Mouse (Mus musculus): ENCODE measurements around the gene Duox2.

Duox2 gene

DNA sequence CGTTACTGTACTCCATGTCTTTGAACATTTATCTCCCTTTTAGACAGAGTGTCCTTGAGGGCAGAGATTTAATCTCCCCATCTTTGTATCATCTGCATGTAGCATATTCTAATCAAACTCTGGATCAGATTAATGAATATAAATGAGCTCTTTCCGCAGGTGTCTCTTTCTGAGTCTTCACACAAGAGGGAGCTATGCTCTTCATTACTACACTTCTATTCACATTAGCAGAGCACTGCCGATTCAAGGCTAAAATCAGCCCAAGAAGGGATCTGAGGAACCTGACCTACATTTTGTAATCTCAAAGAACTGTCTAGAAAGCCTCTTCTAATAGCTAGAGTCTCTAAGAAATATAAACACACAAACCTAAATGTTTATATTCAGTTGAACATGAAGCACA, 11.4 kb upstream of the Duox2 start:
- H3K27me3 ChIP-seq (ENCODE audit: insufficient read depth, low read length) = peaks cover 73% of the 10 kb centered on the region
- TF ChIP-seq NANOG (IDR thresholded peaks at IDR 0.05; ENCODE audit: borderline replicate concordance, low read length) (no peak), CTCF (conservative IDR thresholded peaks at IDR 0.05; ENCODE audit: low read length) (no peak), POU5F1 (IDR thresholded peaks at IDR 0.05; ENCODE audit: borderline replicate concordance, low read length) (no peak)
- H3K9me3 ChIP-seq (ENCODE audit: low read length) = peaks cover 5% of the 10 kb centered on the region; the same call in 1 of the 2 replicates
- H3K4me1 ChIP-seq (replicated peaks; ENCODE audit: low read depth, low read length) = peaks cover 33% of the 10 kb centered on the region
- no peaks in the 10 kb centered on the region for H3K36me3 ChIP-seq (ENCODE audit: insufficient read depth, low read length)
- H3K4me3 ChIP-seq (replicated peaks; ENCODE audit: low read length) = no peak overlapping the region

DNA sequence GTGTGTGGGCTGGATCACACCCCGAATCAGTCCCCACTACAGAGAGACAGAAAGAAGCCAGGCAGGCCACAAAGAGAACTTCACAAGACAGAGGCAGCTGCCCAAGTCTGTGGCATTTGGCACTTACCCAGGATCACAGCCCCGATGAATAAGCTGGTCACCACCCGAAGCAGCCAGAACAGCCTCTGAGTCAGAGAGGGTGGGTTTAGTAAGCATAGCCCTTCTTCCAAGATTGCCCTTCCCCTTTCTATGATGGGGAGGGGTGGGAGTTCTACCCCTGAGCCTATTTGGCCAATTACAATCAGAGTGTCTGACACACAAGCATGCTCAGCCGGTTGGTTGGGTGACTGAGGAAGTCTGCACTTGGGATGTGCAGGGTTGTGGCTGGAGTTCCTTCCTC, 7.9 kb upstream of the Duox2 start:
- peaks cover 80% of the 10 kb centered on the region for H3K27me3 ChIP-seq (ENCODE audit: insufficient read depth, low read length)
- TF ChIP-seq CTCF (conservative IDR thresholded peaks at IDR 0.05; ENCODE audit: low read length) (no peak), POU5F1 (IDR thresholded peaks at IDR 0.05; ENCODE audit: borderline replicate concordance, low read length) (no peak), NANOG (IDR thresholded peaks at IDR 0.05; ENCODE audit: borderline replicate concordance, low read length) (no peak)
- H3K9me3 ChIP-seq (ENCODE audit: low read length) = no peaks in the 10 kb centered on the region
- no peak overlapping the region for H3K4me3 ChIP-seq (replicated peaks; ENCODE audit: low read length)
- peaks cover 16% of the 10 kb centered on the region for H3K4me1 ChIP-seq (replicated peaks; ENCODE audit: low read depth, low read length)
- no peaks in the 10 kb centered on the region for H3K36me3 ChIP-seq (ENCODE audit: insufficient read depth, low read length)

DNA sequence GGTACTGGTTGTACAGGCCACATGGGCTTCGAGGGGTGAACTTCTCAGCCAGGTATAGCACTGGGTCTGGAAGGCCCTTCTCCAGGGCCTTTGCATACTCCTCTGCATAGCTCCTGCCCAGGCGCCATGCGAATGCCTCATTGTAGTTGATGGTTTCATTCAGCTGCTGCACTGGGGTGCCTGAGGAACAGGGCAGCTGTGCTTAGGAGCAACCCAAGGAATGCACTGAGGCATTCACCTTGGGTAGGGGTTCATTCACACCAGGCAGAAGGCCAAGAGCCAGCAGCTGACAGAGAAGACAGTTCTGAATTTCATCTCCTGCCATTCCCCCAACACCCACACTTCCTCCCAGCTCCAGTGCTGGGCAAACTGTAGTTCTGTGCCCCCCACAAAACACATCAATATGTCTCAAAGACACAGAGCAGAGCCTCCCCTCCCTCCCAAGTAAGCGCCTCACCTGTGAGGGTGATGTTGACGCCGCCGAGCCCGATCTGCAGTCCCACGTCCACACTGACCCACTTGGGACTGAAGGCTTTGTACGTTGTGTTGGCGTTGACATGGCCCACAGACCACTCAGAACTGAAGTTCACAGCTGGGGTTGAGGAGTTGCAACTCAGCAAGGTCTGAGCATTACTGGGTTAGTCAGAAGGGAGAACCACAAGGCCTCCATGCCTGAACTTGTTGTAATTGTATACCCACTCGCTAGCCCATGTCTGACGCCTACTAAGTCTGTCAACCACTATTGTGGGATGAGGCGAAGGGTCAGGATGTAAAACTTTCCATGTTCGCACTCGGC, 7.0 kb upstream of the Duox2 start:
- H3K4me1 ChIP-seq (replicated peaks; ENCODE audit: low read depth, low read length) = peaks cover 18% of the 10 kb centered on the region
- no peak overlapping the region for H3K4me3 ChIP-seq (replicated peaks; ENCODE audit: low read length)
- TF ChIP-seq NANOG (IDR thresholded peaks at IDR 0.05; ENCODE audit: borderline replicate concordance, low read length) = no peak
- no peaks in the 10 kb centered on the region for H3K36me3 ChIP-seq (ENCODE audit: insufficient read depth, low read length)
- H3K9me3 ChIP-seq (ENCODE audit: low read length) = no peaks in the 10 kb centered on the region
- peaks cover 84% of the 10 kb centered on the region for H3K27me3 ChIP-seq (ENCODE audit: insufficient read depth, low read length)

DNA sequence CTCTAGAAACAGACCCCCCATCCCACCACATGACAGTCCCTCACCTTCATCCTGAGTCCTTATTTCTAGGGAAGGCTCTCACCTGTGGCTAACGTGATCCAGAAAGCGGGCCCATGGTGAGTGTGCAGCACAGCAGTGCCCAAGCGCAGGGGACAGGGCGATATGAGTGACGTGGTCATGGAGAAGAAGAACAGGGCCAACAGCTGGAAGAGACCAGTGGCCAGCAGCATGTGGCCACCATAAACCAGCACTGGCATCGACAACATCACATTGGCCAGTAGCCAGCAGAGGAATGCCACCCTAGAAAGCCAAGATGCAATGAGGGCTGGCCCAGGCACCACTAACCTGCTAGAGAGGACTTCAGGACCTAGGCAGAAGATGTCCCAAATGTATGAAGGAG, 6.3 kb upstream of the Duox2 start:
- Histone ChIP-seq H3K4me1 (replicated peaks; ENCODE audit: low read depth, low read length) (peaks cover 18% of the 10 kb centered on the region), H3K36me3 (ENCODE audit: insufficient read depth, low read length) (no peaks in the 10 kb centered on the region), H3K27me3 (ENCODE audit: insufficient read depth, low read length) (peaks cover 92% of the 10 kb centered on the region), H3K4me3 (replicated peaks; ENCODE audit: low read length) (no peak overlapping the region), H3K9me3 (ENCODE audit: low read length) (no peaks in the 10 kb centered on the region)
- TF ChIP-seq CTCF (conservative IDR thresholded peaks at IDR 0.05; ENCODE audit: low read length) = no peak
- TF ChIP-seq NANOG (IDR thresholded peaks at IDR 0.05; ENCODE audit: borderline replicate concordance, low read length) = no peak
- TF ChIP-seq POU5F1 (IDR thresholded peaks at IDR 0.05; ENCODE audit: borderline replicate concordance, low read length) = no peak

DNA sequence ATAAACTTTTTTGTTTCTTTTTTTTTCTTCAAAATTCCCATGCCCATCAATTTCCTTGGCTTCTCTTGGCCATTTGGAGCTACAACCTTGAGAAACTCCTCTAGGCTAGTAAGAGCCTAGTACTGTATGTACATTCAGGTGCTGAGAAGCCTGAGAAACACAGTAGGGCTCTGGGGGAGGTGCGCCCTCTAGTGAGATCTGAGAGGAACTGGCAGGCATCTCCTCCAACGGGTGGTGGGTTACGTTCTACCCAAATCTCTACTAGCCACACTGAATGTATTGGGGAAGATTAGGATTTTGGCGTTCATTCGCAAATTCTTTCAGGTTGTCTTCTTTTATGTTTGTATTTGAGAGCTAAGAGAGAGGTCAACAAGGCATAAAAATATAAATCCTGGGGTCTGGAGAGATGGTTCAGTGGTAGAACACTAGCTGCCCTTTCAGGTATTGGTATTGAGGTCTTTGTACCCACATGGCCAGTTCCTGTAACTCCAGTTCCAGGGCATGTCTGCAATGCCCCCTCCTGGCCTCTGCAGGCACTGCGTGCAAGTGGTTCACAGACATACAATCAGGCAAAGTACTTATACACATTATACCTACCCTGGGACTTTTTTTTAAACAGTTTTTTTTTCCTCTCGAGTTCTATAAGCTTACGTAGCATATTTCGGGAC, 4.5 kb upstream of the Duox2 start:
- peaks cover 33% of the 10 kb centered on the region for H3K4me1 ChIP-seq (replicated peaks; ENCODE audit: low read depth, low read length)

DNA sequence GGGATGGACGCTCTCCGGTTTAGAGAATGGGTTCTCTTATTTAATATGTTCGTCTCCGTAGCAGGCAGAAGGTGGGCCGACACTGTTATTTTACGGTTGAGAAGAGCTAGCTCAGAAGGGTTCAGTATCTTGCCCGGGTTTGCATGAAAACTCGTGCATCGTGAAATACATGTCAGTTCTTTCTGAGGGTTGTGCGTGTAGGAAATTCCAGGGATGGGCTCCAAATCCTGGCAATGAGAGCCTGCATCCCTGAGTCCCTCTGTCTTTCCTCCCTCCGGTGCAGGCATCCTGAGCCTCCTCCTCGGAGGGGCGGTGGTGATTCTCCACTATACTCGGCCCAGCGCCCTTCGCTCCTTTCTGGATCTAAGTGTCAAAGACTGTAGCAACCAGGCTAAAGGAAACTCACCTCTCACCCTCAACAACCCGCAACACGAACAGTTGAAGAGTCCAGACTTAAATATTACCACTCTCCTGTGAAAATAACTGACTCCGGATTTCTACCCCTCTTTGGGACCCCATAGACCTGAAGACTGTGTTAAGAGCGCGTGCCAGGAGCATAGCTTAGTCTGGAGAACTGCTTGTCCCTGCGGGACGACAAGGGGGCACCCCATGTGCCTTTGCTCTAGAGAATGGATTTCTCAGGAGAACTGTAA, 3.8 kb upstream of the Duox2 start:
- peak overlapping the region; percentile 67 for H3K4me3 ChIP-seq (replicated peaks; ENCODE audit: low read length)
- peaks cover 95% of the 10 kb centered on the region for H3K27me3 ChIP-seq (ENCODE audit: insufficient read depth, low read length)
- no peaks in the 10 kb centered on the region for H3K36me3 ChIP-seq (ENCODE audit: insufficient read depth, low read length)
- TF ChIP-seq POU5F1 (IDR thresholded peaks at IDR 0.05; ENCODE audit: borderline replicate concordance, low read length) = no peak
- TF ChIP-seq CTCF (conservative IDR thresholded peaks at IDR 0.05; ENCODE audit: low read length) = no peak
- TF ChIP-seq NANOG (IDR thresholded peaks at IDR 0.05; ENCODE audit: borderline replicate concordance, low read length) = no peak
- H3K4me1 ChIP-seq (replicated peaks; ENCODE audit: low read depth, low read length) = peaks cover 39% of the 10 kb centered on the region
- H3K9me3 ChIP-seq (ENCODE audit: low read length) = no peaks in the 10 kb centered on the region

More for the DNA sequence above, 4.5 kb upstream of the Duox2 start:
- Histone ChIP-seq H3K4me3 (replicated peaks; ENCODE audit: low read length) (no peak overlapping the region), H3K36me3 (ENCODE audit: insufficient read depth, low read length) (no peaks in the 10 kb centered on the region), H3K9me3 (ENCODE audit: low read length) (no peaks in the 10 kb centered on the region), H3K27me3 (ENCODE audit: insufficient read depth, low read length) (peaks cover 94% of the 10 kb centered on the region)
- TF ChIP-seq POU5F1 (IDR thresholded peaks at IDR 0.05; ENCODE audit: borderline replicate concordance, low read length) = no peak
- peak; percentile 65 for TF ChIP-seq CTCF (conservative IDR thresholded peaks at IDR 0.05; ENCODE audit: low read length)
- TF ChIP-seq NANOG (IDR thresholded peaks at IDR 0.05; ENCODE audit: borderline replicate concordance, low read length) = no peak

DNA sequence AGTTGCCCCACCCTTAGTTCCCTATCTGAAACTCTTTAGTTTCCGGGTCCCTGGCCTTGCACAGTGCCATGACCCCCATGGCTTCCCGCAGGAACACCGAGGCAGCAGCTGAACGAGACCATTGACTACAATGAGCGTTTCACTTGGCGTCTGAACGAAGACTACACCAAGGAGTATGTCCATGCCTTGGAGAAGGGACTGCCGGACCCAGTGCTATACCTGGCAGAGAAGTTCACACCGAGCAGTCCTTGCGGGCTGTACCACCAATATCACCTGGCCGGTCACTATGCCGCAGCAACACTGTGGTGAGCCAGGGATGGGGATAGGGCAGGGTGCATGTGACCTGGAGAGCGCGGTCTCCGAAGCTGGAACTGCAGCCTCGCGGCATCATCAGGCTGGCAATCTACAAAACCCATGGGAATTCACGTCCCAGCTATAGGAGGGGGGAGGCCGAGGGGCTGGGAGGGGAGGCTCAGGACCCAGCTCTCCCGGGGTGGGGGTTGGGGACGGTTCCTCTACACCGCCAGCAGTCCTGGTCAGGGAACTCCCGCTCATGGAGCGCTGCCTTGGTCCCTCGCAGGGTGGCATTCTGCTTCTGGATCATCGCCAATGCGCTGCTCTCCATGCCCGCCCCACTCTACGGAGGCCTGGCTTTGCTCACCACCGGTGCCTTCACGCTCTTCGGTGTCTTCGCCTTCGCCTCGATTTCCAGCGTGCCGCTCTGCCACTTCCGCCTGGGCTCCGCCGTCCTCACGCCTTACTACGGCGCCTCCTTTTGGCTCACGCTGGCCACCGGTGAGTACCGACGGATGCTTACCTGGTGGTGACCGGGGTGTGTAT, 3.1 kb upstream of the Duox2 start:
- no peaks in the 10 kb centered on the region for H3K36me3 ChIP-seq (ENCODE audit: insufficient read depth, low read length)
- peaks cover 39% of the 10 kb centered on the region for H3K4me1 ChIP-seq (replicated peaks; ENCODE audit: low read depth, low read length)
- no peak for TF ChIP-seq CTCF (conservative IDR thresholded peaks at IDR 0.05; ENCODE audit: low read length)
- TF ChIP-seq NANOG (IDR thresholded peaks at IDR 0.05; ENCODE audit: borderline replicate concordance, low read length) = no peak
- TF ChIP-seq POU5F1 (IDR thresholded peaks at IDR 0.05; ENCODE audit: borderline replicate concordance, low read length) = no peak
- H3K27me3 ChIP-seq (ENCODE audit: insufficient read depth, low read length) = peaks cover 93% of the 10 kb centered on the region
- H3K4me3 ChIP-seq (replicated peaks; ENCODE audit: low read length) = peak overlapping the region; percentile 67
- H3K9me3 ChIP-seq (ENCODE audit: low read length) = no peaks in the 10 kb centered on the region

DNA sequence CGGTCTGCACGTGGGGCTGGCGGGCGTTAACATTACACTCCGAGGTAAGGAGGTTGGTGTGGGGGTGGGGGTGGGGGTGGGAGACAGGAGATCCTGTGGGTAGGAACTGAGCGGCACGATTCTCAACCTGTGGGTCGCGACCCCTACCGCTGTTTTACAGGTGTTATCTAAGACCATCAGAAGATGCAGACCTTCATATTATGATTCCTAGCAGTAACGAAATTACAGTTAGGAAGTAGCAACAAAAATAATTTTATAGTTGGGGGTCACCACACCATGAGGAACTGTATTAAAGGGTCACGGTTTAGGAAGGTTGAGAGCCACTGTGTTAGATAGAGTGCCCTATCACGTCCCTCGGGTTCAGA, 2.4 kb upstream of the Duox2 start:
- peaks cover 42% of the 10 kb centered on the region for H3K4me1 ChIP-seq (replicated peaks; ENCODE audit: low read depth, low read length)
- peaks cover 92% of the 10 kb centered on the region for H3K27me3 ChIP-seq (ENCODE audit: insufficient read depth, low read length)
- TF ChIP-seq CTCF (conservative IDR thresholded peaks at IDR 0.05; ENCODE audit: low read length) (no peak), POU5F1 (IDR thresholded peaks at IDR 0.05; ENCODE audit: borderline replicate concordance, low read length) (no peak), NANOG (IDR thresholded peaks at IDR 0.05; ENCODE audit: borderline replicate concordance, low read length) (no peak)
- no peaks in the 10 kb centered on the region for H3K9me3 ChIP-seq (ENCODE audit: low read length)
- H3K4me3 ChIP-seq (replicated peaks; ENCODE audit: low read length) = peak overlapping the region; percentile 67
- no peaks in the 10 kb centered on the region for H3K36me3 ChIP-seq (ENCODE audit: insufficient read depth, low read length)
